Mouse (Mus musculus) right cerebral cortex, postnatal 36 days (tissue): ENCODE measurements around the gene Cenpf.
"Not testable (repeated sequence)": the region's sequence is repeated elsewhere in the genome, so short reads cannot be mapped to it uniquely, and the experiment has no call there.

Source experiments
- DNase-seq, 2 experiments: peaks; one replicate each; pipeline ENCODE4 v3.0.0; 2022; ENCODE audit warnings: low spot score in 2 of 2, mixed read lengths in 1 of 2

Gene Cenpf

DNA sequence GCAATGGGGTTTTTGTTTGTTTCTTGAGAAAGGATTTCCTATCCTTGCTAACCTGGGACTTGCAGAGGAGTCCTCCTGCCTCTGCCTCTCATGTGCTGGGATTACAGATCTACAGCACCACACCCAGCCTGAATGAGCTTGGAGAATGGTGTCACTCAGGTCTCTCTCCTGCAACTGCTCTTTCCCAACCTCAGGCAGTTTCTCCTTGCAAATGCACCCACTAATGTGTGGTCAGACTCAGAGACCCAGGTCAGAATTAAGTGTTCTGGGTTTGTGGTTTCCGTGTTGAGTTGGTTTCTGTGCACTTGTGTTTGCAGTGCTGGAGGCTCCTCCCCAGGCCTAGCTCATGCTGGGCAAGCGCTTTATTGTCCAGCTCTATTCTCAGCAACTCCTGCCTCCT, 6.5 kb upstream of the Cenpf start:
- no peak for DNase-seq

DNA sequence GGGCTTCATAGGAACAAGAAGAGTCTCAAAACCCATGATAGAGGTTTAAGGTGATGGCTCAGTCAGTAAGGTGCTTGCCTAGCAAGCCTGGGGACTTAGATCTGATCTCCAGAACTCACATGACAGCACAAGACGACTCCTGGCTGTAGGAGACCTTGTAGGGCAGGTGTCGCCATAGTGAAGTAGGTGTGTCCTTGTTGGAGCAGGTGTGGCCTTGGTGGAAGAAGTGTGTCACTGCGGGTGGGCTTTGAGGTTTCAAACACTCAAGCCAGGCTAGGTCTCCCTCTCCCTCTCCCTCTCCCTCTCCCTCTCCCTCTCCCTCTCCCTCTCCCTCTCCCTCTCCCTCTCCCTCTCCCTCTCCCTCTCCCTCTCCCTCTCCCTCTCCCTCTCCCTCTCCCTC, 4.6 kb upstream of the Cenpf start:
- not testable (repeated sequence) for DNase-seq

DNA sequence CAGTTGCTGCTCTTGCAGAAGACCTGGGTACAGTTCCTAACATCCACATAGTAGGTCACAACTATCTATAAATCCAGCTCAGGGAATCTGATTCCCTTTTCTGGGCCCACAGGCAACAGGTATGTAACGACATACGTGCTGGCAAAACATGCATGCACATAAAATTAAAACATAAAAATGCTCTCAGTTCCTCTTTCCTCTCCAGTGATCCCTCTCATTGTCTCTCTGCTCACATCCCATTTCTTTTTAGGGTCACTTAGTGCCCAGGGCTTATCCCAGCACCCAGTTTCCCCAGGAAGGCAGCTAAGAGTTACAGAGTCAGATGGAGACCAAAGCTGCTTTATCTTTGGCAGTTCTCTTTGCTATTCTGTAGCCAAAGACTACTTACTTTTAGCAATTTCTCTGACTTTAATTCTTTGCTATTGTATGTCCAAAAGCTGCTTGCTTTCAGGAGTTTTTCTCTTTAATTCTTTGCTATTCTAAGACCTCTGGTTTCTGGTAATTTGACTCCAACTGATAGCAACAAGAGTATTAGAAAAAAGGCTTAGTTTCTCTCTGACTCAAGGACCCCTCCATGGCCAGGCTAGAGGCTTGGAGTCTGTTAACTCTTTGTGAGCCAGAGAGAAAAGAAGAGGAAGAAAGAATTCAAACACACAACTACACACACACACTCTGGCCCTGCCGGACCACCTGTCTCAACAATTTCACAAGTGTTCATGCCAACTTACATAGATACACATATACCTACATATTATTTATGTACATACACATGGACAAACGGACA, 1.4 kb upstream of the Cenpf start:
- no peak for DNase-seq

DNA sequence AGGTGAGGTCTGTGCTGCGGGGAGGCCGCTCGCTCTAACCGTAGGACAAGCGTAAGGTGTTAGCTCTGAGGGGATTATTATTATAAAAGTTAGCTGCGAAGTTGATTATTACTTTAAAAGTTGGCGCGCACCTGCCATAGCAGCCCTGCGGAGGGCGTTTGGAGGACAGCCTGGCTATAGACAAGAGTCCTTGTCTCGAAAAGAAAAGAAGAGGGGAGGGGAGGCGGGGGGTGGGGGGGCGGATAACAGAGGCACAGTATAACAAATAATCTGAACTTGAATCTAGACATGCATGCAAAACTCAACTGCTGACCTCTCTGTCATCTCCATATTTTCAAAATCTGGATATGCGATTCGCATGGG, 483 bp upstream of the Cenpf start:
- no peak for DNase-seq

DNA sequence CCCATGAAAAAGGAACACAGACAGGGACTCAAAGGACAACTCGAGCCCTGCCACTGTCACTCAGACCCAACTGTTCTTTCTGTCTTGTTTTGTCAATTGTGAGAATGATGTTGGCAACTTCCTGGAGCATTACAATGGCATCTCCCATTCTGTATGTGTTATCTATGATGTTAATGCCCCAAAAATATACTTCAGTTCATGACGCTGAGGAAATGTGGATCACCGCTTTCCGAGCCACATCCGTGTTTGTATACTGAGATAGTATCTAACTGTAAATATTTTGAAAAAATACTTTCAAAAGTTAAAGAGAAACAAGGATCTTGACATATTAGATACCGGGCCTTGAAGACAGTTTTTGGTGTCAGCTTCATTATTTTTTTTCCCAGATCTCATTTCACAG, 1.9 kb downstream of the Cenpf start:
- no peak for DNase-seq

DNA sequence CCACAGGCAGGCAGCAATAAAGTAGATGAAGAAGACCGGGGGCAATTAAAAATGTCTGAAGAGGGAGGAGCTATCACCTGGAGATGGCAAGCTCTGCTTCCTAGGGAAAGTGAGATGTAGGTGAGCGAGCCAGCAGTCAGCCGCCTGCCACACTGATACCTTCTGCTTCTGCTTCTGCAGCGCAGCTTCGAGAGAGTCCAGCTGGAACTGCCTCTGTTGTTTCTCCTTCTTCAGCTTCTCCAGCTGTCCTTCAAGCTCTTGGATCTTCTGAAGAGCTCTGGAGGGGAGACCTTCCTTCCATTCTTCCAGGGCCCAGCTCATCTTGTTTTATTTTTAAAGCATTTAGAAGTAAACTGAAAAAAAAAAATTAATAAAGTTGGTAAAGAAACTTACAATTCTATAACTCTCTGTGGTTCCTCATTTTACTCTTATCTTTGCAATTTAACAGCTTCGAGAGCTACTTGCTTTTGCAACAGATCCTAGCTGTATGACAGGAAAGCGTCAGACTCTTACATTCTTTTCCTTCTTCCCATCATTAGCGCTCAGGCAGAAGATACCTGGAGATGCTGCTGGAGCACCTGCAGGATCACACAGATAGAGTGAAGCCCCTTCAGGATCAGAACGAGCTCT, 3.0 kb downstream of the Cenpf start:
- no peak for DNase-seq

DNA sequence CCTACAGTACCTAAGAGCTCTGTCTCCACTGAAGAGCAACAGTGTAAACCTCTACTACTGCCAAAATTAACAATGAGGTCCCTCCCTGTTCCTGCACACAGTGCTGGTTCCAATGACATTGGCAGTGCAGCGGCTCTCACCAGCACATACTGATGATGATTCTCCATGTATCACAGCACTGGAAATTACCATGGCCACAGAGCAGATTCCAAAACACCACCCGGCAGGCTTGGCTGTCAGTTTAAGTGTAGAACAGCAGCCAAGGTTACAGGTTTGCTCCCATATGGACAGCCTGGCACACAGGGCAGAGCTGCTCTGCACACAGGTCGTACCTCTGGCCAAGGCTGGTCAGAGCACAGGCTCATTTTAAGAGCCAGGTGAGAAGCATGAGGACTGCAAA, 8.3 kb downstream of the Cenpf start:
- DNase-seq = no peak

DNA sequence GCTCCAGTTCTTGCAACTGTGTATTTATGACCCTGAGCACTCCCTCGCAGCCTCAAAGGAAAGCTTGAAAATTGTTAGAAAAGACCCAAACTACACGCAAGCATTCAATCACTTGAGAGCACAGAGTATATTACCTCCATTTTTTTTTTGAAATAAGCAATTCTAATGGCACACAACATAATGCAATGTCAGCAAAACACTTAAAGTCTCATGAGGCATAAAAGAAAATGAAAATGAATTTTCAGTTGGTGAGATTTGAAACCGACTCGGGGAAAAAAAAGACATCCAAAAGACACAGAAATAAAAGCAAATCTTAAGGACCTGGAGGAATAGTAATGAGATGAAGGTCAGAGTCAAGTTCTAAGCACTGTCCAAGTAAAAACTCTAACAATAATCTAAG, 11.9 kb downstream of the Cenpf start:
- DNase-seq = no peak

DNA sequence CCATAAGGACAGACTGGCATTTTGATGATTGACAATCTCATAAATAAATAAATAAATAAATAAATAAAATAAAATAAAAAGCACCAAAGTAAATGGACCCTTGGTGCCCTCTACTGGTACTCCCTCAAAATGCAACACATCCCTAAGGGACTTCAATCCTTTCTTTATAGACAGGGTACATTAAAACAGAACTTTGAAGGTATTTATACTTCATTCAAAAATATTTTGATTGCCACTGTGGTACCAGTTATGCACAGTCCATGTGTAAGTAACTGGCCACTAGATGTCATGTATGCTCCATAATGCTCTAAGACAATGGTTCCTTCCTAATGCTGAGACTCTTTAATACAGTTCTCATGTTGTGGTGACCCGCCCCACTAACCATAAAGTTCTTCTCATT, 12.5 kb downstream of the Cenpf start:
- DNase-seq = no peak

DNA sequence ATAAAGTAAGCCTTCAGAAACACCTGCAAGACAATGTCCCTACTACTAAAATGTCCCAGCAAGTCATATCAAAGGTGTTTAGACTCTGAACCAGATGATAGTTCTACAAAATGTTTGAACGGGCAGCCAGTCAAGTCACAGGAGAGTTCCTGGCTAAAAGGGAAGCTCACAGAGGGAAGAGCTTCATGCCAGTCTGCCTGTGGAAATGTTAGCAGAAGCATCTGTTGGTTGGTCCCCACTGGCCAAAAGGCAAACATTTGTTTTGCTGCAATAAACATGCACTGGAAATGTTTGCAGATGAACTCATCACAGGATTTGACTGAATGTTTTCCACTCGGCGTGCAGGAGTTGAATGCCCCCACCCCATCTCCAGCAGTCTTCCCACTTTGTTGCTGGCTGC, 21.9 kb downstream of the Cenpf start:
- no peak for DNase-seq

DNA sequence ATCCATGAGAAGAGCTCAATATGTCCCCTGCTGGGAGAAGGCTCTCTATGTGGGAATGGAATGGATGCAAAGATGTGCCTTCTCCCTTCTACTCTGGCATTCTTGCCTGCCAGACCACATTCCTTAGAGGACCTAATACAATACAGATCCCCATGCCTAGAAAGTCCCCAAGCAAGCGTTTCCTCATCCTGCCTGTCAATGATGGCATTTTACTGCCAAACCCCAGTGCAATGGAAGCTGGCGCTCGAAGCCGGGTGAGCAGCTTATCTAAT, 23.1 kb downstream of the Cenpf start:
- DNase-seq = no peak

DNA sequence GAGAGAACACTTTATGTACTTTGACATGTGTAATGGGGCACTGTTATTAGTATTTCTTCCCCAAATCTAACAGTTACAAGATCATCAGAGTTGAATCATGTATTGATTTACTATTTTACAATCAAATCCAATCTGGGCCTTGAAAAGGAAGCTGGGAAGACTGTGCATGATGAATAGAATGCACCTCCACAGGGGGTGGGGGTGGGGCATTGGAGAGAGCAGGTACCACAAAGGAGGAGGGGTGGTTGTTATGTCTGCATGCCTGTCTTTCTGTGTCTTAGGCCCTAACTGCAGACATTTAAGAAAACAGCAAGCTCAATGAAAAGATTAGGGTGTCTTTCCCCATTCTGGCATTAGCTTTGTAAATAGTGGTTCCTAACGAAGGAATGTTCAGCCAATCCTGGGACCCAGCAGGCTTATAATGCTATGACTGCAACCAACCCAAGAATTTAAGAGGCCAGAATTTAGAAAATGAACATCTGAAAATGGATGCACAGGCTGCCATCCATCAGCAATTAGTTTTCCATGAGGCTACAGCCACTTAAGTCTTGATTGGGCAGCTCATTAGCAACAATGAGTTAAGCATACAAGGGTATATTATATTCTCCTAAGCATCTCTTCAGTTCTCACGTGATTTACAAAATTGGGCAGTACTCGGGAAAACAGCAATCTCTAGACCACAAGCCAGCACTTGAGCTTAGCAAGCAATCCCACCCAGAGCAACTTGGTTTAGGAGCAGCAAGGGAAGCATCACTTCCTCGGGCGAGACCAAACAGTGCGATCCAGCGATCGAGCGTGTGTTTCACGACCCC, 23.6 kb downstream of the Cenpf start:
- no peak for DNase-seq

DNA sequence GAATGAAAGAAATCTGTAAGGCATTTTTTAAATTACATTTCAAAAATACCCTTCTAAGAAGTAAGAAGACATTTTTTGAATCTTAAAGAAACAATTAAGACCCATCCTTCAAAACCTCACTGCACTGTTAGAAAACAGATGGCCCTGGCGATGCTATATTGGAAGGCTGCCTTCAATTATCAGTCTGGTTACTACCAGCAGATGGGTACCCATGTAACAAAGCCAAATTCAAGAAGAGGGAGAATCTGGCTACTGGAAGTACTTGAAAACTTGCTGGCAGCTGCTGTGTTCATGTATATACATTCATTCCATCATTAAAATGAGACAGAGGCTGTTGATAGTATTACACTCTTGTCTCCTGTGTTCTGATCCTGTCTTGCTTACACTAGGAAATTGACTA, 24.4 kb downstream of the Cenpf start:
- no peak for DNase-seq

DNA sequence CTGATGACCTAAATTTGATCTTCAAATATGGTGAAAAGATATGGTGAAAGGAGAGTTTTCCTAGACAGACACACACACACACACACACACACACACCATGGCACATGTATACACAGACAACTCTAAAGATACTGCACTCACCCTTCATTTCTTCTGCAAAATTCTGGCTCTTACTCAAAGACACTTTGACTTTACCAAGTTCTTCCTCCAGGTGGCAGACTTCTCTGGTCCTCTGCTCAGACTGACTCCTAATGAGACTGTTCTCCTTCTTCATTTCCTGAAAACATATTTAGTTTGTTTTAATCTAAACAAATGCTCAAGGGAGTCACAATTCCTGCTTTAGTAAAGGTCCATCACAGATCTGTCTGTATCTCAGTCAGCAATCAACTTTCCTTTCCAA, 26.0 kb downstream of the Cenpf start:
- no peak for DNase-seq

DNA sequence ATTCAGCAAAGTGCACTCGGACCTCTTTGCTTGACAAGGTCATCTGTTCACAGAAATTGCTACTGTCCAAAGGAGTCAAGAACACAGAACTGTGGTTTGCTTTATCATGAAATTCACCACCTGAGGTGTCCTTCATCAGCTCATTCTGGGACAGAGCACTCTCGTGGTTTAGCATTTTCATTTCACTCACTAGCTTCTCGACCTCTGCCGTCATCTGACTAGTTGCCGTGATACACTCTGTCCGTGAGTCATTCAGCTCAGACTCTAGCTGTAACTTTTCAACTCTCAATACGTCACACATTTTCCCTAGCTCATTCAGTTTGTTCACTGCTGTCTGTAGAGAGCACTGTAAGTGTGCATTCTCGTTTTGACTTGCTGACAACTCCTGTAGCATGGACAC, 30.5 kb downstream of the Cenpf start:
- DNase-seq = no peak

DNA sequence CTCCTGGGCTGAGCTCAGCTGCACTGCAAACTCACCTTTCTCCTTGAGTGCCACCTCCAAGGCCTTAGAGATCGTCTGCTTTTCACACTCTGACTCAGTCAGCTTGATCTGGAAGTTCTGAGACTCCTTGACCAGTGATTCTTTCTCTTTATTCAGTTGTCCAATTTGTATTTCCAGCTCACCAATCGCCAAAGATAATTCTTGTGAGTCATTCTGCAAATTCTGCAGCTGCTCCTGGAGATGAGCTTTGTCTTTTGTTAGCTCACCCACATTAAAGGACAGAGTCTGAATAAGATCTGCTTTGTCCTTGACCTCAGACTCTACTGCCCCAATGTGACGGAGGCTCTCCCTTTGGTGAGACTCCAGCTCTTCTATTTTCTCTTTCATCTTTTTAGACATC, 34.1 kb downstream of the Cenpf start:
- DNase-seq = no peak

DNA sequence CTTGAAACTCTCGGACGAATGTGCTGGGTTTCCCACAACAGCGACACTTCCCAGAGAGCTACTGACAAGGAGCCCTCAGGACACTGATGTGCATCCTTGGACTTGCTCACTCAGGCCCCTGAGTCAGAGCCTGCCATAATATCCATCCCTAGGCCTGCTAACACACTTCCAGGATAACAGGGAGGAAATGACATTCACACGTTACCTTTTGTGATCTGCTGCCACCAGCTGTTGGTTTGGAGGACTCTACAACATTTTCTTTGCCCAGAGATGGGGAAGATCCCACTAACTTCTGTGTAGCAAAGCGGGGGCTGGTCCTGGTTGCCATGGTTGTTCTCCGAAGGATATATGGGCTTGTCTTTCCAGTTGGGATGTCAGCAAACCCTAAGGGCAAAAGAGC, 41.3 kb downstream of the Cenpf start:
- no peak for DNase-seq

DNA sequence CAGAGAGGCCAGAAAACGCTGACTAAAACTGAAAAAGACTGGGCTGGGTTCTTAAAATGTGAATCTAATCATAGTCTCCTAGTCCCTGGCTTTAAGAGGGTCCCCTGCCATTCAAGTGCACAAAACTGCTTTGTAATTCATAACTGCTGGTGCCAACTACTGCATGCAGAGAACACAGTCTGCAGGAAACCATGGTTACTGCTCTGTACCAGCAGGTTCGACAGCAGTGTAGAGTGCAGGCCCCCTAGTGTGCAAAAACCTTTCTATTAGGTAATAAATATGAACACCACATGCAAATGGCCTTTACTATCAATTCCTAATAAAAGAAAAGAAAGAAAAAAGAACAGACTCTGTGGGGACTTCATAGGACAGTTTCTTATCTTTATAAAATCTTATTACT, 42.5 kb downstream of the Cenpf start:
- DNase-seq = no peak

DNA sequence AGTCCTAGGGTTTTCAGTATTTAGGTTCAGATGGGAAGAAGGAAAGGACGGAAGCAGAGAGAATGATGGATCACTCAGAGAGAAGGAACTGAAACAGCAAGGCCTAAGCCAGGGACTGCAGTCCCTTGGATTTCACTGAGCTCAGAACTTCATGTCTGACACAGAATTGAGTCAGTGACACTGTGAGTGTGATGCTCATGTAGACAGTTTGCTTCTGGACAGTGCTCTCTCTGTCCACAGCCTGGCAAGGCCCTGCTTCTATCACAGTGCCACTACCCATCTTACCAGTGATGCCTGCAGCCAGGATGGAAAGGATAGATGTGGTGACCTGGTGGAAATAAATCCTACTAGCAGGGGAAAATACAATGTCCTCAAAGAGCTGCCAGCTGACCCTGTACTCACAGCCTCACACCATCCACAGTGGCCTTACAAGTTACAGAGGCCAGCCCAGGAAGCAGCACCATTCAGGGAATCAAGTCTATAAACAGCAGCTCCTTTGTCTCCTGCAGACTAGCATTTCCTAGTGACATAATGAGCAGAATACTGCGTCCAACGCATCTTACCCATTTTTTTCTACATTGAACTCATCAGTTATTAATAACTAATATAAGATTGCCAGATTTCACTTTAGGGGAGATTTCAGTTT, 43.1 kb downstream of the Cenpf start:
- DNase-seq = no peak

DNA sequence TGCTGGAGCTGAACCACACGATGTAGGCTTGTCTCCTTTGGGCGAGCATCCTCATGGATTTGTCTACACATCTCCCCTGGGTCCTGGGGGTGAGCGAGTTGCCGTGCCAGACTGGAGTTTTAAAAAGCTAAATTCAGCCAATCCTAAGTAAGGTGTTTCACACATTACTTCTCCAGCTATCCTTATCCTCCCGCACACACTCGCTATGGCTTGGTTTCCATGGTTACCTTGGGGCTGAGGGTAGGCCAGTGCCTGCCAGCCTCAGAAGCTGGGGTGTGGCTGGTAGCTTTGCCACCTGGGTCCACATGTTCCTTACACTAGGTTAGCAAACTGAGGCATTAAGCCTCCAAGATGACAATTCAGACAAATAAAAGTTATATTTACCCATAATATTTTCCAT, 48.3 kb downstream of the Cenpf start:
- DNase-seq = no peak

DNA sequence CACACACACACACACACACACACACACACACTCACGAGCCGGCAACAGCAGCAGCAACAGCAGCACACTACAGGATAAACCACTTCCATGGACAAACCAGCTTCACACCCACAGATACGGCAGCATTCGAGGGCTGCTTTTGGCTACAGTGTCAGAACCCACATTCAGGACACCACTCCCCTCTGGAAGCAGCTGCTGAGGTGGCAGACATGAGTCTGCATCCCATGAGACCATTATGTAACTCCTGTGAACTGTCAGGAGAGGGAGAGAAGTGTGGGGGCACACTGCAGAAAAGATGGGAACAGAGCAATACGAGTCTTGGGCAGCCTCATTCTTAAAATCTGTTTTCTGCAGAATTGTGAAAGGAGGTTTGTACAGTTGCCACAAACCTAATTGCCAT, 54.1 kb downstream of the Cenpf start:
- DNase-seq = peak in 1 of 2 experiments; percentile 50

DNA sequence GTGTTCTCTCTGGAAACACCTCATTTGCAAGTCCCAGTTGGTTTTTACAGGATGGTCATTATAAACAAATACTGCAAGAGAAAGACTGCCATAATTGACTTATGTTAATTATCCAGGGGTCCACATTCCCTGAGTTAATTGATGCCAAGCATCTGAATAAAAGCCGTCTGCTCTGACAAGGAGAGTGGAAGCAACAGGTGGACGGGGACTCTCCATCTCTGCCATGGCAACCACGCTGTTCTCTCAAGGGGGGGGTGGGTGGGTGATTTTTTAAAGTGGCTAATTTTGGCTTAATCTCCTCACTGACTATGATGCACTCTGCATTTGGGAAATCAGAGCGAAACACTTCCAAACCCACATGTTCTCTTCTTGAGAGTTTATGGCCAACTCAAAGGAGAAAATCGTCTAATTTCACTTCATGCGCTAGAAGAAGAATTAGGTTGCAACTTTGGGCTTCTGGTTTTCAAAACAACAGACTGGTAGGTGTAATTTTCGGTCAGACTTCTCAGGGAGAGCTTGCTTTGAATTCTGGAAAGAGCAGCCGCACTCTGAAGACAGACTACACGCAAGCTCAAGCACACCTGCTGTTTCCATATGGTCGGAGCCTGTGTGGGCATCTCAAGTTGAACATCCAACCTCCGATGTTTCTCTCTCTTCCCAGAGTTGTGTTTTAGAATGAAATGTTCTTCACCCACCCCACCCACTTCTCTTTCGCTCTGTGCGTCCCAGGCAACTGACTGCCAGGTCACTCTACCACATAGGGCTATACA, 55.8 kb downstream of the Cenpf start:
- peak; percentile 71 to 76 for DNase-seq
